ENCODE assay signal across 8 mouse cellular contexts in the genomic region with DNA sequence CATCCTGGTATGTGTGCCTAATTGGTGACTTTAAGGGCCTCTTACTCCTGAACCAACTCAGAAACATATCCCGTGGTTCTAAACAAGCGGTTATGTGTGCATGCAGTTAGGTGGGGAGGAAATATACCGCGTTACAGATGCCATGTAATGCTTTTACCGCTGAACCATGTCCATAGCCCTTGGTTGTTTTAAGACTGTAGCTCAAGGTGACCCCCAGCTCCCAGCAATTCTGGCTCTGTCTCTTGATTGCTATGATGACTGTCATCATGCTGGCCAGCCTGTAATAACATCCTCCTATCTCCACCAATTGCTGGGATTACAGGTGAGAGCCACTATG. TPM values are rescaled to one million over a fixed set of nuclear protein-coding genes. Genes with fewer than 3 reads are reported as not detected.
A peak's percentile ranks its signal among the peaks of the same experiment; 100 is the strongest.
DNase-seq lines count a peak whose midpoint lies in the region; ATAC-seq and TF ChIP-seq lines count a peak whose summit lies in the region.

No protein-coding gene starts in this region.

- peak overlapping the region; percentile 87 for H3K4me2 ChIP-seq in heart, embryonic 13.5 days
- peak overlapping the region; percentile 86 for H3K4me2 ChIP-seq in limb, embryonic 13.5 days (replicated peaks)

- peak overlapping the region; percentile 97 for H3K9ac ChIP-seq in heart, embryonic 13.5 days
- H3K9ac ChIP-seq in limb, embryonic 13.5 days: peak overlapping the region; percentile 93; the same call in 1 of the 2 replicates

- DNase-seq in heart, adult 18-20 months: no peak
- DNase-seq in thymus, adult 2 months: peak; percentile 9
- DNase-seq in thymus, postnatal 14 days: no peak
- DNase-seq in urinary bladder, adult 2 months (ENCODE audit: low spot score): no peak
- DNase-seq in right cerebral cortex, postnatal 36 days (ENCODE audit: low spot score in 2 of 2): no peak
- DNase-seq in thymus, adult 18-20 months: no peak

- peaks cover 15% of the 10 kb centered on the region for H3K36me3 ChIP-seq in heart, embryonic 13.5 days
- H3K36me3 ChIP-seq in thymus, adult 2 months (ENCODE audit: control insufficient read depth, insufficient read depth, low read length): no peaks in the 10 kb centered on the region
- peaks cover 6% of the 10 kb centered on the region for H3K36me3 ChIP-seq in limb, embryonic 13.5 days

- peak overlapping the region; percentile 87 for H3K4me3 ChIP-seq in heart, embryonic 13.5 days
- no peak overlapping the region for H3K4me3 ChIP-seq in thymus, adult 2 months (ENCODE audit: control insufficient read depth, insufficient read depth, low read length)
- H3K4me3 ChIP-seq in limb, embryonic 13.5 days: peak overlapping the region; percentile 8; the same call in 1 of the 2 replicates

- TF ChIP-seq CTCF in thymus, adult 2 months (IDR thresholded peaks at IDR 0.05; ENCODE audit: borderline replicate concordance, control insufficient read depth, extremely low read depth, insufficient read depth, low read length, poor library complexity): no peak

- no peak for ATAC-seq in heart, embryonic 13.5 days (ENCODE audit: extremely low read depth, insufficient number of reproducible peaks, low FRiP score, low TSS enrichment)
- ATAC-seq in limb, embryonic 13.5 days (ENCODE audit: low FRiP score, low read depth): no peak

- H3K4me1 ChIP-seq in heart, embryonic 13.5 days: peaks cover 40% of the 10 kb centered on the region
- H3K4me1 ChIP-seq in thymus, adult 2 months (replicated peaks; ENCODE audit: control insufficient read depth, insufficient read depth, low read length): peaks cover 28% of the 10 kb centered on the region
- H3K4me1 ChIP-seq in limb, embryonic 13.5 days: peaks cover 27% of the 10 kb centered on the region

- H3K9me3 ChIP-seq in heart, embryonic 13.5 days: no peaks in the 10 kb centered on the region
- H3K9me3 ChIP-seq in limb, embryonic 13.5 days: no peaks in the 10 kb centered on the region

- no peaks in the 10 kb centered on the region for H3K27me3 ChIP-seq in heart, embryonic 13.5 days (replicated peaks)
- H3K27me3 ChIP-seq in thymus, adult 2 months (ENCODE audit: control insufficient read depth, insufficient read depth, low read length): no peaks in the 10 kb centered on the region
- no peaks in the 10 kb centered on the region for H3K27me3 ChIP-seq in limb, embryonic 13.5 days

- TF ChIP-seq POLR2A in thymus, adult 2 months (IDR thresholded peaks at IDR 0.05; ENCODE audit: control insufficient read depth, extremely low read depth, insufficient read depth, low read length, poor library complexity): no peak

- peak overlapping the region; percentile 97 for H3K27ac ChIP-seq in heart, embryonic 13.5 days (replicated peaks)
- H3K27ac ChIP-seq in thymus, adult 2 months (ENCODE audit: control insufficient read depth, insufficient read depth, low read length): peak overlapping the region; percentile 29
- no peak overlapping the region for H3K27ac ChIP-seq in limb, embryonic 13.5 days

- WGBS in heart, embryonic 13.5 days: 80% methylated on average over 5 of the region's 5 CpGs
- 23% methylated on average over 5 of the region's 5 CpGs for WGBS in thymus, adult 2 months
- WGBS in limb, embryonic 13.5 days: 86% methylated on average over 5 of the region's 5 CpGs

RNA-seq across cellular contexts. Expression of a gene that starts 2.4 kb away (rescaled TPM):
- 825 and 854 TPM in 2 replicates for polyA plus RNA-seq in heart, embryonic 13.5 days (2015; fragmentation: Nextera tagmentation; extraction: Ambion mirVana)
- 100 to 1,000 TPM in 1 of 2 experiments, 10 to 100 TPM in 1; 86.8 to 111 TPM for total RNA-seq in heart, adult 18-20 months (2021)
- 800 and 899 TPM in 2 replicates for polyA plus RNA-seq in thymus, adult 2 months (2012; rRNA removed)
- polyA plus RNA-seq in limb, embryonic 13.5 days (2015; fragmentation: Nextera tagmentation; extraction: Ambion mirVana): 633 and 719 TPM in 2 replicates
- polyA plus RNA-seq in urinary bladder, adult 2 months (2012; rRNA removed): 703 and 735 TPM in 2 replicates

RNA-seq across cellular contexts. Expression of a gene that starts 6.5 kb away (rescaled TPM):
- 80.6 and 86.7 TPM in 2 replicates for polyA plus RNA-seq in heart, embryonic 13.5 days (2015; fragmentation: Nextera tagmentation; extraction: Ambion mirVana)
- 10 to 100 TPM; 74.3 to 79.6 TPM for total RNA-seq in heart, adult 18-20 months (2021)
- polyA plus RNA-seq in thymus, adult 2 months (2012; rRNA removed): 100 and 104 TPM in 2 replicates
- polyA plus RNA-seq in limb, embryonic 13.5 days (2015; fragmentation: Nextera tagmentation; extraction: Ambion mirVana): 115 and 116 TPM in 2 replicates
- polyA plus RNA-seq in urinary bladder, adult 2 months (2012; rRNA removed): 64.1 and 77.6 TPM in 2 replicates

RNA-seq across cellular contexts. Expression of a gene that starts 35.1 kb away (rescaled TPM):
- 31.2 and 32.6 TPM in 2 replicates for polyA plus RNA-seq in heart, embryonic 13.5 days (2015; fragmentation: Nextera tagmentation; extraction: Ambion mirVana)
- 10 to 100 TPM; 67.6 to 76.8 TPM for total RNA-seq in heart, adult 18-20 months (2021)
- polyA plus RNA-seq in thymus, adult 2 months (2012; rRNA removed): 31.1 and 43.4 TPM in 2 replicates
- 30.3 and 35.8 TPM in 2 replicates for polyA plus RNA-seq in limb, embryonic 13.5 days (2015; fragmentation: Nextera tagmentation; extraction: Ambion mirVana)
- 80.0 and 107 TPM in 2 replicates for polyA plus RNA-seq in urinary bladder, adult 2 months (2012; rRNA removed)

RNA-seq across cellular contexts. Expression of a gene that starts 35.2 kb away (rescaled TPM):
- 332 and 341 TPM in 2 replicates for polyA plus RNA-seq in heart, embryonic 13.5 days (2015; fragmentation: Nextera tagmentation; extraction: Ambion mirVana)
- total RNA-seq in heart, adult 18-20 months (2021): 100 to 1,000 TPM; 229 to 232 TPM
- polyA plus RNA-seq in thymus, adult 2 months (2012; rRNA removed): 148 and 178 TPM in 2 replicates
- polyA plus RNA-seq in limb, embryonic 13.5 days (2015; fragmentation: Nextera tagmentation; extraction: Ambion mirVana): 426 and 428 TPM in 2 replicates
- 304 and 339 TPM in 2 replicates for polyA plus RNA-seq in urinary bladder, adult 2 months (2012; rRNA removed)

RNA-seq across cellular contexts. Expression of a gene that starts 44.5 kb away (rescaled TPM):
- polyA plus RNA-seq in heart, embryonic 13.5 days (2015; fragmentation: Nextera tagmentation; extraction: Ambion mirVana): 10.9 and 12.9 TPM in 2 replicates
- 1 to 10 TPM; 5.0 to 5.8 TPM for total RNA-seq in heart, adult 18-20 months (2021)
- polyA plus RNA-seq in thymus, adult 2 months (2012; rRNA removed): 3.2 and 4.4 TPM in 2 replicates
- 13.5 and 13.7 TPM in 2 replicates for polyA plus RNA-seq in limb, embryonic 13.5 days (2015; fragmentation: Nextera tagmentation; extraction: Ambion mirVana)
- polyA plus RNA-seq in urinary bladder, adult 2 months (2012; rRNA removed): 34.0 and 35.5 TPM in 2 replicates
